Mouse (Mus musculus) mouse embryonic stem cell (cell line): ENCODE data around the gene Nudt3.

Experiments used
- in situ Hi-C, 2 experiments: fragments of 300-500 bp; cut with MboI; formaldehyde crosslinking; loops; 1 replicate in 1 of 2; 3 replicates in 1 of 2; pipeline ENCODE4 v1.14.3; 2019 to 2020; ENCODE audit warnings: low sequenced_read_pairs in 2 of 2, low pct_unique_long_range_greater_than_20kb in 1 of 2, mixed read lengths in 1 of 2; ENCODE audit not compliant: unreplicated experiment in 1 of 2

The Nudt3 gene

DNA sequence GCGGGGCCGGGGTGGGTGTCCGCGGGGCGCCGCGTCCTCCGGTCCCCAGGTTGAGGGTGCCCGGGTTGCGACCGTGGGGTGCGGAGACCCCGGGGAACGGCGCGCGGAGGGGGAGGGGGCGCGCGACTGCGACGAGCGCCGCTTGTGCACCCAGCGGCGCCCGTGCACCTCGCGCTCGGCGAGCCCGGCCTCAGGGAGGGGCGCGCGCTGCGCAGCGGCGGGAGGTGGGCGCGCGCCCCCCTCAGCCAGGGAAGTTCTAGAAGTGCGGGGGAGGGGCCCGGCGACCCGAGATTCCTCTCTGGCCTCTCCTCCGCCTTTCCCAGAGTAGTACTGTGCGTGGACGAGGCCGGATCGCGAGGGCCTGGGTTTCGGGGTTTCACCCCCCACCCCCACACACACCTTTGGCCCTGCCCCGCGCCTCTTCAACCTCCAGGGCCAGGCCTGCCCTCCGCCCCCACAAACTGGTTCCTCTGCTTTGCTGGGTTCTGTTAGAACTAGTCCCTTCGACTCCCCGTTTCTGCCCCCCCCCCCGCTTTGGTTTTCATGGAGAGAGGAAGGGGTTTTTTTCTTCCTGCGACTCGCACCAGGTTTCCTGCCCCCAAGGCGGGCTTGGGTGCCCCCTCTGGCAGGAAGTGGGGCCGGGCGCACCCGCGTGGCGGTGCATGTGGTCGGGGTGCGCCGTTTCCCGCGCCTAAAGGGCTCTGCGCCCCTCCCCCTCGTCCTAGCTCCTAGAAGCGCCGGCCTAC, 65.9 kb downstream of the Nudt3 start:
- in situ Hi-C loops = no loop called here

DNA sequence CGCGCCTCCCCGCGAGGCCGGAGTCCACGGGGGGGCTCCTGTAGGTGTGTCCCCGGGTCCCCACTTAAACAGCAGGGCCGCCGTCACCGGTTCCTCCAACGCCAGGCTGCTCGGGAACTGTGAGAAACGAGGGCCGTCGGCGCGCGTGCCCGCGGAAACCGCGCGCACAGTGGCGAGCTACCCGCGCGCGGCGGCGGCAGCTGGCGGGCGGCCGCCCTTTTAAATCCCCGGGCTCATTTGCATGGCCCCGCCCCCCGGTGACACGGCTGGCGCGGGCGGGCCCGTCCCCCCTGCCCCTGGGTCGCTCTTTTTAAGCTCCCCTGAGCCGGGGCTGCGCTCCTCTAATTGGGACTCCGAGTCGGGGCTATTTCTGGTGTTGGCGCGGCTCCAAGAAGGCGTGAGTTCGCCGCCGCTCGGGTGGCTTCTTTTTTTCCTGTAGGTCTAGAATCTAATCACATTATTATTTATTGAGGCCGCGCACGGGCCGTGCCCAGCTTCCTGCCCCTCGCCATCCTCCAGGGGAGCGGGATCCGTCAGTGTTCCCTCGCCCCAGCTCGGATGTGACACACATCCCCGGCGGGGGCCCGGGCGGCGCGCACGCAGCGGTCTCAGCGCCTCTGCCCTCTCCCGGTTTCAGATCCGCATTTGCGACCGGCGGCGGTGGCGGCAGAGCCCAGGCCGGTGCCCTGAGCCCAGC, 66.8 kb downstream of the Nudt3 start, which contains the start of gene Hmga1:
Hmga1 (plus strand) TSS at position 183 of the 697 bp plus-strand sequence.
- in situ Hi-C loops = no loop called here

DNA sequence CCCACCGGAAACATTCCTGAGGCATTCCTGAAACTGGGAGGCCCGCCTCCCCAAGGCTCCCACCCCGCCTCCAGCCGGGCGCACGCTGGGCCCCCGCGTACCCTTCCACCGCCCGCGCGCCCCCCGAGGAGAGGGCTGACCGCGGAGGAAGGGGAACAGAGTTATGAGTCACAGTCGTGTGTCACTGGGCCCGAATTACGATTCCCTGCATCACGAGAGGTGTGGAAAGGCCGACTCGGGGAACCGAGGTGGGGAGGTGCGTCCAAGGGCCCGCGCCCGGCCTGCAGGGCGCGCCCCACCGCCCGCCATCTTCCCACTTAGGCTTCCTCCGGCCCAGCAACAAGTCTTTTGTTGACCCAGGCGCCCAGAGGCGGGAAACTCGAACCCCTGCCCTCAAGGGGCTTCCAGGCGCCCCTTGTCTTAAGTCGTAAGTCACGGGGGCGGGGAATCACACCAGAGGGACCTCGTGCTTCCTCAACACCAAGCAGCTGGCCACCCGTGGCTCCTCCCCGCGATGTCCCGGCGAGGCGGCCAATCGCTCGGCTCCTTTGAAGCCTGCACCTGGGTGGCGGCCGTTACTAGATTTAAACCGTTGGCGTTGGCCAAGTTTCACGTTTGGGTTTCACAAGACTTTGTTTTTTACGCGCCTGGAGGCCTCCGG, 67.7 kb downstream of the Nudt3 start:
- in situ Hi-C loops = no loop called here

DNA sequence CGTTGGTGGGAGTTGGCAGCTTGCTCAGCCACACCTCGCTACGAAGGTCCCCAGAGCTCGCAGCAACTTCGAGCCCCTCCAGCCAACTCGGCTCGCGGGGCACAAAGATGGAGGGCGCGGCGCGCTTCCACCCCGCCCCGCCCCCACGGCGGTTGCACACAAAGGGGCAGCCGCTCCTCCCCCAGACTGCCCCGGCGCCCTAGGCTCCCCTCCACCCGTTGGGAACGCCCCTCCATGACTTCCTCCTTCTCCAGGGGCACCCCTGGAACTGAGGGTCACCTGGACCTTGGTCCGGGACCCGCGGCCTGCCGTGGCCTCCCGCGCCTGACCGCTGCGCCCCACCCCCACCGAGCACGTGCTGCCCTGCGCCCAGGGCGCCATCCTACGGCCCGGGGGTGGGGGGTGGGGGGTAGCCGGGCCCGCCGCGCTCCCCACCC, 68.2 kb downstream of the Nudt3 start:
- in situ Hi-C loops = no loop called here

DNA sequence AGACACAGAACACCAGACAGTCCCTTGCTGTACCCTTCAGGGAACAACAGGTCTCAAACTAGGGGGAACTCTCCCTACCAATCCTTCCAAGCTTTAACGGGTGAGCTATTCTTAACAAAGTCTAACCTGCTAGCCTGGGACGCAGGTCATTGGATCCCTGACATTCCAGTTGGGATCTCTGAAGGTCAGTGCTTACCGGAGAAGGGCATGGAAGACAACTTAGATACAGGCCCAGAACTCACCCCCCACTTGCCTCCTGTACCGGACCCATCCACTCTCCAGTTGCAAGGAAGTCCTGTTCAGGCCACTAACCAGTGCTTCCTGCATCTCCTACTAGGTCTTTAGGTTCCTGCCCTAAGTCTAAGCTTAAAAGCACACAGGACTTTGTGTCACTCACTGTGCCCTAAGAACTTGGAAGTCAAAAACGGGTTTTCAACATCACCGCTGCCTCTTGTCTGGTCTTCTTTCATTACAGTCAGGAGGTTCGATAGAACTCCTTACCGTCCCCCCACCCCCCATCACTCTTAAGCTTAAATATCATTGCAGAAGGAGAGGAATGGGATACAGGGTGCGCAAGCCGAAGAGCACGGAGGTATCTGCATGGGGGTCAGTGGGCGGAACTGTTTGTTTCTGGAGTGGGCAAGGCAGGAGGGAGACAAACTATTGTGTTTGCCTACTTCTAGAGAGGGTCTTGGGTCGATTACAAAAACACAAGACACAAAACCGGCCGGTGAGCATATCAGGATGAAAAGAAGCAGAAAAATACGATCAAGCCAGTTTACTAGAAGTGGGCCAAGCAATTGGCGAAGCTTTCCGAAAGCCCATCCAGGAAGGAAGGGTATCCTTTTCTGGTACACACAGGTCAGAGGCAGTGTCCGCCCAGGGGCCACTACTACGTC, 69.0 kb downstream of the Nudt3 start:
- in situ Hi-C loops = no loop called here

DNA sequence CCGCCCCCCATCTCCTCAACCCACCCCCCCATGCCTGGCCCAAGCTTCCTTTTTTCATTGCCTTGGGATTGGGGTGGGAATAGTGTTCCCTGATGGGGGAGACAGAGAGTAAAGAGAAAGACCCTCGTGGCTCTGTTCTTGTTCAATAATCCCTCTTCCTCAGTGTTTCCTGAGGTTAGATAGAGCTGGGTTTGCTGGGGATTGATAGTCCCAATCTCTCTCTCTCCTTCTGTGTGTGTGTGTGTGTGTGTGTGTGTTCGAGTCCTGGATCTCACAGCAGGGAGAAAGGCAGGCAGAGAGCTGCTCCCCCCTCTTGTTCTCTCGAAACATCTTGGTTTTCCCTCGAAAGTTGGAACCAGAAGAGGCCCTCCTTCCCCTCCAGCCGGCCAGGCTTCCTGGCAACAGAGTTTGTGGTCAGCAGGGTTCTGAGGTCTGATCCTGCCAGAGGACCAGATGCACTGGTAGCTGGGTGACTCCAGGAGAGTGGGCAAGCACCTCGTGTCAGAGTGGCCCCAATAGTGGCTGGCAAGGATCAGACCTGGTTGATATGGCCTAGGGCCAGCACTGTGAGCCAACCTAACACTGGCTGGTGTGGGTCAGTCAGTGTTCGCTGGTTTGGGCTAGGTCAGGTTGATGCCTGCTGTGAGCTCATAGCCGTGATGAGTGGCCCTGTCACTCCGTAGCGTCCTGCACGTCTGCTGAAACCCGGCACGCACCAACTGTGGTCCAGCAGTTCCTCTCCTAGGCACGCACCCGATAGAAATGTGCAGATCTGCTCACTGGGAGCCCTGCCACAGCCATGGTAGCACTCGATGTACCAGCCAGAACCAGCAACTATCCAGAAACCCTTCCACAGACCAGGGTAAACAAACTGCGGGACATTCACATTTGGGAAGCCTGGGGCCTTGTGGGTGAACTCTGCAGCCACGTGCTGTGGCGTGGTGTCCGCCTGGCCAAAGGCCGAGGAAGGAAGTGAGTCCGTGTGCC, 70.8 kb downstream of the Nudt3 start:
- in situ Hi-C loops = no loop called here

DNA sequence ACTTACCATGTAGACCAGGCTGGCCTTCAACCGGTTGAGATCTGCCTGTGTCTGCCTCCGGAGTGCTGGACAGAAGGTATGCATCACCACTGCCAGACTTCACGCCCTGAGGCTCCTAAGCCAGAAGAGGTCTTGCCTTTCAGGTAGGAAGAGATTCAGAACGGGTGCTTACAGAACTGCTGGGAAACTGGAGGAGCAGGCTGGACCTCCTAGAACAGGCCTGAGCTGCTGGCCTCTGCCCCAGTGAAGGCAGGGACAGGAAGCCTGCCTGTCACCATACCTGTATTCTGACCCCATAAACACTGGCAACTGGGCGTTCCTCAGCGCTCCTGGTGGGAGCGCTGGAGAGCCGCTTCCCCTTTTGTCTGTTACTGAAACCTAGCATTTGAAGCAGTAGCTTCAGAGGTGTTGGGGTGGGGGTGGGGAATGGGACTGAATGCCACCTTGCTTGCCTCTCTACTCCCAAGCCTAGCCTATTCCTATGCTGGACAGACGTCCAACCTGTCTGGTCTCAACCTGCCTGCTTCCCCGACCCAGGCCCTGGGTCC, 71.8 kb downstream of the Nudt3 start:
- in situ Hi-C loops = no loop called here

DNA sequence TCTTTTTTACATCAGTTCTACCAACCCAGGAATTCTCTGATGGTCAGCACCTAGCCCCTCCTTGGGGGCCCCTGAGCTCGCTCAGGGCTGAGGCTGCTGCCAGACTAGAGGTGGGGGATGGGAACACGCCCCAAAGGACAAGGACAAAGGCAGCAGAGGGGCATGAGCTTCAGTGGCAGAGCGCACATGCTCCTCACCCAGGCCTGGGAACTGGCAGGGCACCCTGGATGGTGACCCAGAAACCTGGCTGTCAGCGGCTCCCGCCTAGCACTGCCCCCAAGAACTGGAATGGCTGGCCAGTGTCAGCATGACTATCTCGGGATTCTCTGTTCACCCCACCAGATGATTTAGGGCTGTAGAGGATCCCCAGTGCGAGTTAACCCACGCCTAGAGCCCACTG, 74.1 kb downstream of the Nudt3 start:
- in situ Hi-C loops = loop anchor here in 1 of 2 experiments (10.0 kb wide), 1 partner anchor 96 kb away; no protein-coding TSS in a partner anchor

DNA sequence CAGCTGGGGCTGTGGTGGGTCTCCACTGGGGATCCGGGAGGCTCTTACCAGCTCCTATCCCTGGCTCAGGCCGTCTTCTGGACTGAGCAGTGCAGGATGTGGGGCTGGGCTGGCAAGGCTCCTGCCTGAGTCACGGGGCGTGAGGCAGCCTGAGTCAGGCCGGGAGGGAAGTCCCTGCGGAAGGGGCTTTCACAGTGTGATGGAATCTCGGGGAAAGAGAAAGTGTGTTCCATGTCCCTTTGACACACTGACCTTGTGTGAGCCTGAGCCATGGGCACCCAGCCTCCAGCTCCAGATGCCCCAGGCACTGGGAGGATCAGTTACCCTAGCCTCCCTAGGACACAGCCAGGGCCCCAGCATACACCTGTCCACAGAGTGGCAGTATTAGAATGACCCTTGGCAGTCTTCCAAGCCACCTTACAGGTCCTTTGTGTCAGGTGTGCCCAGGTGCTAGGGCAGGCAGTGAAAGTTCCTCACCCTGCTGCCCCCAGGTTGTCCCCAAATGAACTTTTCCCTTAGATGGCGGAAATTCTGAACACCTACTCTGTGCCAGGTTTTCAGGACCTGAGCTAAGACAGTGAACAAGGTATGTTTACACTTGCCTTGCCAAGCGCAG, 75.9 kb downstream of the Nudt3 start:
- in situ Hi-C loops = loop anchor here in 1 of 2 experiments (10.0 kb wide), 1 partner anchor 97 kb away; no protein-coding TSS in a partner anchor

DNA sequence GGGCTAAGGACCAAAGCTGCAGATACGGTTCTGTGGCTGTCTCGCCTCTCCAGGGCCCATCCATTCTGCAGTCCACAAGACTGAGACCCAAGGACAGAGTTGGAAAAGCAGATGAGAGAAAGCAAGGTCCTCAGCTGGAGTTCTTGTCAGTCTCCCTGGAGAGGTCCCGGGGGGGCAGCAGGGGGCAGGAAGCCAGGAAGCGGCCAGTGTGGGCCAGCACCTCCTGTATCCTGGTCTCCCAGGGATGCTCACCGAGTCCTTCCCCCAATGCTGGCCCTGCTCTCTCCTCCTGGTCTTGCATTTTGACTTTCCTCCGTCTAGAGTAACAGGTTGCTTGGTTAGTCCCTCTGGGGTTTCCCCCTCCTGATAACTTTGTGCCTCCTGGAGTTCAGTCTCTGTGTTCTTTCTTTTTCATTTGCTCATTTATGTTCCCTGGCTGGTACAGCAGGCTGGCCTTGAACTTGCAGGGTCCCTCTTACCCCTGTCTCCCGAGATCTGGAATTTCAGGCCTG, 76.7 kb downstream of the Nudt3 start:
- in situ Hi-C loops = loop anchor here in 1 of 2 experiments (10.0 kb wide), 1 partner anchor 98 kb away; no protein-coding TSS in a partner anchor

DNA sequence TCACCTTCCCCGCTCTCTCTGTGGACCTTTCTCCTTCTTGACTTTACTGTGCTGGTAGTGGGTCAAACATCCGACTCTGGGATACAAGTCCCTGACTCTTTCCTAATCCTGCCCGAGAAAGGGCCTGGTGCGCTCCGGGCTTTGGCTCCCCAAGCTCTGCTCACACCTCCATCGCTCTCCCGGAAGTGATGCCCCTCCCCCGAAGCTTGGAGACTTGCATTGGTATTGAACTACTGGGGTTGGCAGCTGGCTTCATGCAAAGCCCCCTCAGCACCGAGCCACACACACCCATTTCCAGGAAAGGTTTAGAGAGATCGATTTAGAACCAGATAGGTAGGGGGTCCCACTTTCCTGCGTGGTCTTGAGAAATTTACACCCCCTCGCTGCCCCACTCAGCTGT, 77.3 kb downstream of the Nudt3 start:
- in situ Hi-C loops = loop anchor here in 1 of 2 experiments (10.0 kb wide), 1 partner anchor 99 kb away; no protein-coding TSS in a partner anchor

DNA sequence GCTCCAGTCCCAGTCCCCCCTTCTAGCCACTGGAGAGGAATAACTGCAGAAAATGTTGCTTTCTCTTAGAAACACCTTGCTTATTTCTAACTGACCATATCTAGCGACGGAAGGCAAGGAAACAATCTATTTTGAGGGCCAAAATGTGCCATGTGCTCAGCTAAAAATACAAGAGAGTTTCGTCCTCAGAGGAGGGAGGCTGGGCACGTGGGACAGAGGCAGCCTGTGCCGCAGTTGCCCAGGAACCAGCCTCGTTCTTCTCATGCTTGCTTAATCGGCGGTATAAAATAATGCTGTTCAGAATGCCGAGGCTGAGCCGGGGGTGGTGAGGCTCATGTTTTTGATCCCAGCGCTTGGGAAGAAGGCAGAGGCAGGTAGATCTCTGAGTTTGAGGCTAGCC, 78.7 kb downstream of the Nudt3 start:
- in situ Hi-C loops = loop anchor here in 1 of 2 experiments (10.0 kb wide), 1 partner anchor 100 kb away; no protein-coding TSS in a partner anchor

DNA sequence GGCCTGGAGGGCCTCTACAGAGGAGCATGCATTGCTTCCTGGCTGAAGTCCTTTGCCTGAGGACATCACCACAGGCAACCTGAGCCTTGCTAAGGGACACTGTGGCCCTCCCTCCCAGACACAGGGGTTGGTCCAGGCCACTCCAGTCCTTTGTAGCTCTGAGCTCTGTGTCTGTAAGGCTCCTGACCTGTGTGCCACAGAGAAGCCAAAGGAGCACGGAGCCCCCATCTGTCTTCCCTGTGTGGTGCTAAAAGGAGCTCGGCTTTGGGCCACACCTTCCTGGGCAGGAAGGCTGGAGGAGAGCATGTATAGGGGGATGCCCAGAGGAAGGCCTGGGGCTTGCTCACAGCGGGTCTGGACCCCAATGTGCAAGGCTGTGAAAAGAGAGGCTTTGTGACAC, 81.3 kb downstream of the Nudt3 start:
- in situ Hi-C loops = loop anchor here in 1 of 2 experiments (10.0 kb wide), 1 partner anchor 103 kb away; no protein-coding TSS in a partner anchor

DNA sequence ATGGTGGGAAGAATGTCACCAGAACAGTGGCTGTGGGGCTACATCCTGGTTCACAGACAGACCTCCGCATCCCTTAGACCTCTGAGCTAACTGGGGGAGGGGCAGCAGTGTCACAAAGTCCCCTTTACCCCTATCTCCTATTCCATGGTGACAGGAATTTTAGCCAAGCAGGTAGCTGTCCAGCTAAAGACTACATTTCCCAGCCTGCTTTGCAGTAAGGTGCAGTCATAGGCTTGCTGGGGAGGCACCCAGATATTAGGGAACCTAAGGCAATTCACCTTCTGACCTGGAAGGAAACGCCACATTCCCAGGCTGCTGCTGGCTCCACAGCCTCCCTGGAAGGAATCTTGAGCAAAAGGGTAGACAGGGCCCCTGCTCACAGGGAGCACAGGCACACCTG, 82.0 kb downstream of the Nudt3 start:
- in situ Hi-C loops = loop anchor here in 1 of 2 experiments (10.0 kb wide), 1 partner anchor 104 kb away; no protein-coding TSS in a partner anchor

DNA sequence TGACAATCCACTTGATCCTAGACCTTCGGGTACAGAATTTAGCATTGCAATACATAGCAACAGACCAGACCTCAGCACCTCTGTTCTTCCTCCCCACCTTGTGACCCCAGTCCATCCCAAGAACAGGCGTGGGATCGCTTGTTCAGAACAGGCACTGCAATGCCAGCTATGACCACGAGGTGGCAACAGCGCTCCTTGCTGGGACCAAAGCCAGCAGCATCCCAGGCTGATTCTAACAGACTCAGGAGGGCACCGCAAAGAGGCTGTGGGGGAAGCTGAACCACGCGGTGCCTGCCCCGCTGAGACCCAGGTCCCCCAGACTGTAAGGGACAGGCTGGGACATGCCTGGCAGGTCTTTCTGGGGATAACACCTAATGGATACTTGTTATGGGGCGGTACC, 88.6 kb downstream of the Nudt3 start:
- in situ Hi-C loops = no loop called here

DNA sequence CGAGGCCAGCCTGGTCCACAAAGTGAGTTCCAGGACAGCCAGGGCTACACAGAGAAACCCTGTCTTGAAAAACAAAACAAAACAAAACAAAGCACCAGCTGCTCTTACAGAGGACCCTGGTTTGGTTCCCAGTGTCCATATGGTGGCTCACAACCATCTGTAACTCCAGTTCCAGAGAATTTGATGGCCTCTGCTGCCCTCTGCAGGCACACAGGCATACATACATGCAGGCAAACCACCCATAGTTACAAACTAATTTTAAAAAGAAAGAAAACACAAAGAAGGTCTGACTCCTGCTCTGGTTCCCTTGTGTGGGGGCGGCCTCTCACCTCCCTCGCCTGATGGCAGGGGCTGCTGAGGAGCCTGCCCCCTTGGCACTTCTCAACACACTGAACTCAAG, 89.9 kb downstream of the Nudt3 start:
- in situ Hi-C loops = no loop called here
